ENCODE assay signal across 8 mouse cellular contexts in genomic region chr2:146511401-146511865, GRCm38 (mm10). TPM values are rescaled to one million over a fixed set of nuclear protein-coding genes. Genes with fewer than 3 reads are reported as not detected.
DNase-seq lines count a peak whose midpoint lies in the region; ATAC-seq lines count a peak whose summit lies in the region.

No protein-coding gene starts in this region.

- peaks cover 16% of the 10 kb centered on the region for H3K4me1 ChIP-seq in heart, embryonic 10.5 days
- peaks cover 26% of the 10 kb centered on the region for H3K4me1 ChIP-seq in embryonic facial prominence, embryonic 10.5 days
- peaks cover 3% of the 10 kb centered on the region for H3K4me1 ChIP-seq in intestine, embryonic 15.5 days (replicated peaks)
- peaks cover 22% of the 10 kb centered on the region for H3K4me1 ChIP-seq in midbrain, embryonic 16.5 days (ENCODE audit: control insufficient read depth, insufficient read depth, low read length)

- ATAC-seq in intestine, embryonic 15.5 days = no peak; the same call in 1 of the 2 replicates
- no peak for ATAC-seq in midbrain, embryonic 16.5 days

- DNase-seq in heart, embryonic 10.5 days (ENCODE audit: low spot score) = no peak
- no peak for DNase-seq in heart, postnatal 14 days
- peak; percentile 68 for DNase-seq in A20 (ENCODE audit: low read depth, low spot score)
- no peak for DNase-seq in embryonic facial prominence, embryonic 10.5 days (ENCODE audit: low spot score)
- DNase-seq in MN1 (ENCODE audit: low spot score) = no peak
- DNase-seq in layer of hippocampus, adult 9-11 months = no peak

- H3K9me3 ChIP-seq in heart, embryonic 10.5 days = no peaks in the 10 kb centered on the region
- no peaks in the 10 kb centered on the region for H3K9me3 ChIP-seq in embryonic facial prominence, embryonic 10.5 days
- no peaks in the 10 kb centered on the region for H3K9me3 ChIP-seq in intestine, embryonic 15.5 days
- H3K9me3 ChIP-seq in midbrain, embryonic 16.5 days (replicated peaks; ENCODE audit: control insufficient read depth, low read length, poor library complexity, severe bottlenecking) = no peaks in the 10 kb centered on the region

- intact Hi-C loops in heart, postnatal 14 days (cut with DNase I) = loop anchor here (5.0 kb wide), 1 partner anchor 39 kb away; no protein-coding TSS in a partner anchor

- under 1% methylated on average over 21 of the region's 22 CpGs for WGBS in heart, embryonic 10.5 days
- WGBS in embryonic facial prominence, embryonic 10.5 days = under 1% methylated on average over 22 of the region's 22 CpGs
- WGBS in intestine, embryonic 15.5 days = under 1% methylated on average over 22 of the region's 22 CpGs
- 0% methylated on average over 20 of the region's 22 CpGs for WGBS in midbrain, embryonic 16.5 days

- H3K4me3 ChIP-seq in heart, embryonic 10.5 days = peak overlapping the region; percentile 92
- H3K4me3 ChIP-seq in embryonic facial prominence, embryonic 10.5 days = peak overlapping the region; percentile 88
- H3K4me3 ChIP-seq in intestine, embryonic 15.5 days (replicated peaks) = peak overlapping the region; percentile 87
- H3K4me3 ChIP-seq in midbrain, embryonic 16.5 days (ENCODE audit: low read depth, low read length) = peak overlapping the region; percentile 95

- H3K9ac ChIP-seq in intestine, embryonic 15.5 days = peak overlapping the region; percentile 89
- peak overlapping the region; percentile 94 for H3K9ac ChIP-seq in midbrain, embryonic 16.5 days (ENCODE audit: low read depth, low read length)

- H3K36me3 ChIP-seq in heart, embryonic 10.5 days = no peaks in the 10 kb centered on the region
- H3K36me3 ChIP-seq in embryonic facial prominence, embryonic 10.5 days (replicated peaks) = no peaks in the 10 kb centered on the region
- H3K36me3 ChIP-seq in intestine, embryonic 15.5 days = no peaks in the 10 kb centered on the region
- H3K36me3 ChIP-seq in midbrain, embryonic 16.5 days (ENCODE audit: control insufficient read depth, insufficient read depth, low read length) = no peaks in the 10 kb centered on the region

- H3K4me2 ChIP-seq in intestine, embryonic 15.5 days (replicated peaks) = peak overlapping the region; percentile 87
- peak overlapping the region; percentile 64 for H3K4me2 ChIP-seq in midbrain, embryonic 16.5 days (ENCODE audit: low read length)

- peak overlapping the region; percentile 95 for H3K27ac ChIP-seq in heart, embryonic 10.5 days
- H3K27ac ChIP-seq in embryonic facial prominence, embryonic 10.5 days (replicated peaks) = peak overlapping the region; percentile 92
- H3K27ac ChIP-seq in intestine, embryonic 15.5 days = peak overlapping the region; percentile 58
- H3K27ac ChIP-seq in midbrain, embryonic 16.5 days (ENCODE audit: low read length) = peak overlapping the region; percentile 75

- H3K27me3 ChIP-seq in heart, embryonic 10.5 days (ENCODE audit: insufficient read depth, poor library complexity, severe bottlenecking) = no peaks in the 10 kb centered on the region
- H3K27me3 ChIP-seq in embryonic facial prominence, embryonic 10.5 days (replicated peaks; ENCODE audit: low read depth, poor library complexity, severe bottlenecking) = no peaks in the 10 kb centered on the region
- H3K27me3 ChIP-seq in intestine, embryonic 15.5 days (replicated peaks) = no peaks in the 10 kb centered on the region
- no peaks in the 10 kb centered on the region for H3K27me3 ChIP-seq in midbrain, embryonic 16.5 days (ENCODE audit: control insufficient read depth, insufficient read depth, low read depth, low read length)

RNA-seq across cellular contexts. Expression of gene Ralgapa2, which starts 0.7 kb away (rescaled TPM):
- 8.9 and 11.5 TPM in 2 replicates for polyA plus RNA-seq in heart, embryonic 10.5 days (2016; fragmentation: Nextera tagmentation; extraction: Ambion mirVana)
- total RNA-seq in heart, postnatal 14 days (2021) = 10 to 100 TPM; 39.5 to 48.0 TPM
- 8.9 and 11.3 TPM in 2 replicates for polyA plus RNA-seq in embryonic facial prominence, embryonic 10.5 days (2016; fragmentation: Nextera tagmentation; extraction: Ambion mirVana)
- polyA plus RNA-seq in intestine, embryonic 15.5 days (2015; fragmentation: Nextera tagmentation; extraction: Ambion mirVana) = 8.5 and 9.2 TPM in 2 replicates
- 12.4 and 13.1 TPM in 2 replicates for polyA plus RNA-seq in midbrain, embryonic 16.5 days (2015; fragmentation: Nextera tagmentation; extraction: Ambion mirVana)
